7 mouse cellular contexts compared by ENCODE assay signal in genomic region chr3:148986894-148987590, GRCm38 (mm10). TPM values are rescaled to one million over a fixed set of nuclear protein-coding genes. Genes with fewer than 3 reads are reported as not detected.
A peak's percentile ranks its signal among the peaks of the same experiment; 100 is the strongest.
DNase-seq lines count a peak whose midpoint lies in the region; ATAC-seq and TF ChIP-seq lines count a peak whose summit lies in the region.

No protein-coding gene starts in this region.

- ATAC-seq in limb, embryonic 14.5 days (ENCODE audit: low FRiP score, low read depth), result no peak
- no peak for ATAC-seq in neural tube, embryonic 11.5 days (ENCODE audit: insufficient read depth, low FRiP score, low TSS enrichment)

- TF ChIP-seq POLR2A in spleen, adult 2 months (IDR thresholded peaks at IDR 0.05; ENCODE audit: low read depth, low read length), result no peak
- TF ChIP-seq POLR2A in cortical plate, adult 2 months (IDR thresholded peaks at IDR 0.05; ENCODE audit: extremely low read depth, insufficient read depth, low read length), result no peak
- TF ChIP-seq POLR2A in limb, embryonic 14.5 days (IDR thresholded peaks at IDR 0.05; ENCODE audit: borderline replicate concordance, extremely low read depth, insufficient read depth, insufficient read length), result no peak

- H3K4me1 ChIP-seq in spleen, adult 2 months (ENCODE audit: control insufficient read depth, insufficient read depth, insufficient read length), result peaks cover 10% of the 10 kb centered on the region
- peaks cover 2% of the 10 kb centered on the region; the same call in 1 of the 2 replicates for H3K4me1 ChIP-seq in cortical plate, adult 2 months (ENCODE audit: control insufficient read depth, insufficient read depth, low read length)
- H3K4me1 ChIP-seq in limb, embryonic 14.5 days (ENCODE audit: control insufficient read depth, insufficient read depth, low read length), result peaks cover 33% of the 10 kb centered on the region
- peaks cover 13% of the 10 kb centered on the region for H3K4me1 ChIP-seq in neural tube, embryonic 11.5 days (ENCODE audit: control insufficient read depth, insufficient read depth, low read length)

- peak overlapping the region; percentile 71 for H3K4me2 ChIP-seq in limb, embryonic 14.5 days (replicated peaks; ENCODE audit: low read depth, low read length, severe bottlenecking)
- peak overlapping the region; percentile 69 for H3K4me2 ChIP-seq in neural tube, embryonic 11.5 days (ENCODE audit: low read depth)

- peak overlapping the region; percentile 99 for H3K9ac ChIP-seq in limb, embryonic 14.5 days (ENCODE audit: low read depth, low read length, severe bottlenecking)
- peak overlapping the region; percentile 95 for H3K9ac ChIP-seq in neural tube, embryonic 11.5 days (ENCODE audit: low read length)

- no peak for TF ChIP-seq CTCF in spleen, adult 2 months (IDR thresholded peaks at IDR 0.05; ENCODE audit: extremely low read depth, insufficient read depth, insufficient read length, insufficient replicate concordance)
- TF ChIP-seq CTCF in cortical plate, adult 2 months (IDR thresholded peaks at IDR 0.05; ENCODE audit: extremely low read depth, insufficient read depth, low read length), result no peak

- DNase-seq in spleen, adult 2 months (ENCODE audit: low read depth in 1 of 2, low spot score in 2 of 2), result no peak
- DNase-seq in spleen, adult 12 weeks (ENCODE audit: low spot score), result no peak
- DNase-seq in heart, postnatal 4 days, result peak; percentile 24
- no peak for DNase-seq in limb, embryonic 14.5 days (ENCODE audit: low spot score)
- DNase-seq in neural tube, embryonic 11.5 days (ENCODE audit: low spot score), result peak; percentile 59
- no peak for DNase-seq in thymus, adult 18-20 months

- WGBS in spleen, adult 2 months, result 3% methylated on average over 27 of the region's 27 CpGs
- 0% methylated on average over 27 of the region's 27 CpGs for WGBS in limb, embryonic 14.5 days
- under 1% methylated on average over 27 of the region's 27 CpGs for WGBS in neural tube, embryonic 11.5 days

- H3K4me3 ChIP-seq in spleen, adult 2 months (ENCODE audit: extremely low read depth, insufficient read depth, insufficient read length), result peak overlapping the region; percentile 63
- peak overlapping the region; percentile 84 for H3K4me3 ChIP-seq in cortical plate, adult 2 months (ENCODE audit: insufficient read depth, low read length)
- H3K4me3 ChIP-seq in limb, embryonic 14.5 days (replicated peaks; ENCODE audit: low read length), result peak overlapping the region; percentile 96
- peak overlapping the region; percentile 84 for H3K4me3 ChIP-seq in neural tube, embryonic 11.5 days (ENCODE audit: low read depth, low read length)

- peaks cover 21% of the 10 kb centered on the region for H3K27me3 ChIP-seq in spleen, adult 2 months (ENCODE audit: control insufficient read depth, insufficient read depth, low read length)
- H3K27me3 ChIP-seq in limb, embryonic 14.5 days (ENCODE audit: control insufficient read depth, insufficient read depth, low read length), result no peaks in the 10 kb centered on the region
- no peaks in the 10 kb centered on the region for H3K27me3 ChIP-seq in neural tube, embryonic 11.5 days (ENCODE audit: control insufficient read depth, insufficient read depth, low read length)

- no peaks in the 10 kb centered on the region for H3K9me3 ChIP-seq in limb, embryonic 14.5 days (ENCODE audit: control insufficient read depth, low read length)
- H3K9me3 ChIP-seq in neural tube, embryonic 11.5 days (ENCODE audit: control insufficient read depth, low read length), result no peaks in the 10 kb centered on the region

- no peaks in the 10 kb centered on the region for H3K36me3 ChIP-seq in spleen, adult 2 months (ENCODE audit: control insufficient read depth, insufficient read depth, low read length)
- no peaks in the 10 kb centered on the region for H3K36me3 ChIP-seq in limb, embryonic 14.5 days (ENCODE audit: control insufficient read depth, insufficient read depth, low read length)
- H3K36me3 ChIP-seq in neural tube, embryonic 11.5 days (ENCODE audit: control insufficient read depth, insufficient read depth, low read length), result no peaks in the 10 kb centered on the region

- H3K27ac ChIP-seq in spleen, adult 2 months (ENCODE audit: insufficient read depth, low read length), result no peak overlapping the region
- no peak overlapping the region for H3K27ac ChIP-seq in cortical plate, adult 2 months (ENCODE audit: insufficient read depth, low read length)
- peak overlapping the region; percentile 100 for H3K27ac ChIP-seq in limb, embryonic 14.5 days (replicated peaks; ENCODE audit: low read depth, low read length)
- peak overlapping the region; percentile 99 for H3K27ac ChIP-seq in neural tube, embryonic 11.5 days (ENCODE audit: low read depth, low read length)

RNA-seq across cellular contexts. Expression of gene Adgrl2, which starts 3.3 kb away (rescaled TPM):
- 6.6 and 10.0 TPM in 2 replicates for polyA plus RNA-seq in spleen, adult 2 months (2012; rRNA removed)
- polyA plus RNA-seq in cortical plate, adult 2 months (2012; rRNA removed), result 86.6 and 90.3 TPM in 2 replicates
- 100 to 1,000 TPM; 126 to 134 TPM for total RNA-seq in heart, postnatal 4 days (2021)
- polyA plus RNA-seq in limb, embryonic 14.5 days (2012; rRNA removed), result 147 and 174 TPM in 2 replicates
- polyA plus RNA-seq in limb, embryonic 14.5 days (2014; fragmentation: Nextera tagmentation; extraction: Ambion mirVana), result 119 and 141 TPM in 2 replicates
- polyA plus RNA-seq in neural tube, embryonic 11.5 days (2014; fragmentation: Nextera tagmentation; extraction: Ambion mirVana), result 85.0 and 86.5 TPM in 2 replicates

Comparison
In these comparisons a context has a peak if more than half of its experiments do, and no peak if none do; other contexts are left out.
1. DNase-seq: peak in heart, postnatal 4 days (single experiment) and neural tube, embryonic 11.5 days (single experiment); none in spleen, adult 2 months (0 of 2), spleen, adult 12 weeks (single experiment), limb, embryonic 14.5 days (single experiment) and thymus, adult 18-20 months (0 of 2).
2. H3K27ac ChIP-seq: peak in limb, embryonic 14.5 days (single experiment) and neural tube, embryonic 11.5 days (single experiment); none in spleen, adult 2 months (single experiment) and cortical plate, adult 2 months (single experiment).
3. Peak in every context shown above with its lines, with median percentiles within 50 percentile points of each other: H3K4me3 ChIP-seq.